Mouse (Mus musculus) stomach, postnatal 0 days (tissue): Measurements from ENCODE around the gene Rita1. TPM values are rescaled to one million over a fixed set of nuclear protein-coding genes. Genes with fewer than 3 reads are reported as not detected.
A peak's percentile ranks its signal among the peaks of the same experiment; 100 is the strongest.

Experiments used
- ATAC-seq: fragments of 200-750 bp; cut with Nextera tagmentation; 2 replicates; pipeline ENCODE4 v1.8.0; 2017; ENCODE audit not compliant: low FRiP score, low TSS enrichment
- DNase-seq: peaks from one replicate; pipeline ENCODE4 v3.0.0-alpha.2; 2016; ENCODE audit warnings: low spot score
- H3K27ac ChIP-seq: fragments of 300-500 bp; sonication (generic); replicated peaks from 2 replicates; pipeline ENCODE4 v1.5.1; 2014; ENCODE audit warnings: mild to moderate bottlenecking, control low read depth
- H3K27me3 ChIP-seq: fragments of 300-500 bp; sonication (generic); 2 replicates; pipeline ENCODE4 v1.6.1; 2014; ENCODE audit warnings: low read length; ENCODE audit not compliant: control insufficient read depth, insufficient read depth
- H3K36me3 ChIP-seq: fragments of 300-500 bp; sonication (generic); 2 replicates; pipeline ENCODE4 v1.6.1; 2014; ENCODE audit warnings: low read length, mixed read lengths; ENCODE audit not compliant: control insufficient read depth, insufficient read depth
- H3K4me1 ChIP-seq: fragments of 300-500 bp; sonication (generic); replicated peaks from 2 replicates; pipeline ENCODE4 v1.6.1; 2014; ENCODE audit warnings: antibody characterized with exemption; ENCODE audit not compliant: control insufficient read depth, insufficient read depth
- H3K4me2 ChIP-seq: fragments of 300-500 bp; sonication (generic); replicated peaks from 2 replicates; pipeline ENCODE4 v1.6.1; 2014; ENCODE audit warnings: low read depth, mild to moderate bottlenecking, control low read depth, moderate library complexity
- H3K4me3 ChIP-seq: fragments of 300-500 bp; sonication (generic); 2 replicates; pipeline ENCODE4 v1.5.1; 2014; ENCODE audit warnings: low read depth, low read length, control low read depth
- H3K9ac ChIP-seq: fragments of 300-500 bp; sonication (generic); 2 replicates; pipeline ENCODE4 v1.6.1; 2014; ENCODE audit warnings: mild to moderate bottlenecking, low read length, control low read depth, mixed read lengths
- H3K9me3 ChIP-seq: fragments of 300-500 bp; sonication (generic); 2 replicates; pipeline ENCODE4 v1.6.1; 2016; ENCODE audit warnings: low read length; ENCODE audit not compliant: control insufficient read depth
- CTCF ChIP-seq: IDR thresholded peaks from 2 replicates; pipeline ENCODE4 v1.5.1; 2016; ENCODE audit warnings: antibody characterized with exemption, low read depth, mild to moderate bottlenecking, moderate library complexity
- EP300 ChIP-seq: optimal IDR thresholded peaks from 2 replicates; pipeline ENCODE3; 2016; ENCODE audit warnings: antibody characterized with exemption
- WGBS: fragments of 180-500 bp; shearing (Covaris S2); extraction: QIAGEN DNeasy Blood & Tissue Kit; methylation state at CpG from one replicate; pipeline ENCODE4 v1.1.7; 2014; 5-methylcytosine and 5-hydroxymethylcytosine counted together
- polyA plus RNA-seq: library from polyadenylated mRNA; unstranded; fragments of >200 nt; fragmentation: Nextera tagmentation; extraction: Ambion mirVana; gene quantifications from 2 replicates; pipeline ENCODE4 v1.2.1, GENCODE M21; 2015

Gene Rita1
- polyA plus RNA-seq, 1 experiment from 2014 or later = 12.1 TPM

DNA sequence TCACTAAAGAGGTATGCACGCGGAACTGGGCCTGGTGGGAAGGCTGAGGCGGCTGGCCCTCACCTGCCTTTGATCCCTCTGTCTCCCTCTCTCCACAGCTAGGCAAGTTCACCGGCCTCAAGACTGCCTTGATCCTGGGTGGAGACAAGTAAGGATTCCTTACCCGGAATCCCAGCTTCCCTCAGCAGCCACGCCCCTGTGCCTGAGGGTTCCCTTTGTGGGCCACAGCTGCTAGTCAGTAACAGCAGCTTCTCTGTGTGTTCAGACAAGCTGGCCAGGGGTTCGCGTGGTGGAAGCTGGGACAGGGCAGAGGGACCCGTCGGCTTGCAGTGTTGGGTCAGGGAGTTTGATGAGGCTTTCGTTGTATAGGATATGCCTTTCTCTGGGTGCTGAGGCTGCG lies 6.4 kb upstream of the Rita1 start:
- peaks cover 32% of the 10 kb centered on the region for H3K36me3 ChIP-seq
- H3K4me3 ChIP-seq = no peak overlapping the region
- H3K27me3 ChIP-seq = no peaks in the 10 kb centered on the region
- 78% methylated on average over 12 of the region's 12 CpGs for WGBS
- TF ChIP-seq EP300 (no peak), CTCF (no peak)
- DNase-seq (peak; percentile 14), ATAC-seq (no peak)
- no peak overlapping the region for H3K9ac ChIP-seq
- no peak overlapping the region for H3K4me2 ChIP-seq
- H3K9me3 ChIP-seq = no peaks in the 10 kb centered on the region
- H3K4me1 ChIP-seq = no peaks in the 10 kb centered on the region; the same call in 1 of the 2 replicates
- no peak overlapping the region for H3K27ac ChIP-seq

DNA sequence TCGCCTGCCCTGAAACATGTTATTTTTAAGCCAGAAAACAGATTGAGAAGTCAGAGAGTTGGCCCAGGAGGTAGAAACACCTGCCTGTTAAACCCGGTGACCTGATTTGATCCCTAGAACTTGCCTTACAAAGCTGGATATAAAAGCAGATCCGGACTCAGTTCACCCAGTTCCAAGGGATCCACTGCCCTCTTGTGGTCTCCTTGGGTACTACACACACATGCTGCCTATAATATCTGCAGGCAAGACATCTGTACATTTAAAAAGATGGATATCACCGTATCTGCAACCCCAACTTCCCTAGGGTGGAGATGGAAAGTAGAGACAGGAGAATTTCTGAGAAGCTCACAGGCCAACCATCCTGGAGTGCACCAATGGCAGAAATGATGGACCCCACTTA lies 3.5 kb upstream of the Rita1 start:
- no peak for TF ChIP-seq EP300
- TF ChIP-seq CTCF = peak; percentile 71
- DNase-seq (peak; percentile 51), ATAC-seq (no peak)
- 97% methylated on average over 4 of the region's 4 CpGs for WGBS
- no peak overlapping the region for H3K4me3 ChIP-seq
- H3K36me3 ChIP-seq = peaks cover 14% of the 10 kb centered on the region
- no peak overlapping the region for H3K27ac ChIP-seq
- H3K9me3 ChIP-seq = no peaks in the 10 kb centered on the region
- H3K9ac ChIP-seq = no peak overlapping the region
- H3K4me1 ChIP-seq = peaks cover 4% of the 10 kb centered on the region
- no peaks in the 10 kb centered on the region for H3K27me3 ChIP-seq
- H3K4me2 ChIP-seq = no peak overlapping the region

DNA sequence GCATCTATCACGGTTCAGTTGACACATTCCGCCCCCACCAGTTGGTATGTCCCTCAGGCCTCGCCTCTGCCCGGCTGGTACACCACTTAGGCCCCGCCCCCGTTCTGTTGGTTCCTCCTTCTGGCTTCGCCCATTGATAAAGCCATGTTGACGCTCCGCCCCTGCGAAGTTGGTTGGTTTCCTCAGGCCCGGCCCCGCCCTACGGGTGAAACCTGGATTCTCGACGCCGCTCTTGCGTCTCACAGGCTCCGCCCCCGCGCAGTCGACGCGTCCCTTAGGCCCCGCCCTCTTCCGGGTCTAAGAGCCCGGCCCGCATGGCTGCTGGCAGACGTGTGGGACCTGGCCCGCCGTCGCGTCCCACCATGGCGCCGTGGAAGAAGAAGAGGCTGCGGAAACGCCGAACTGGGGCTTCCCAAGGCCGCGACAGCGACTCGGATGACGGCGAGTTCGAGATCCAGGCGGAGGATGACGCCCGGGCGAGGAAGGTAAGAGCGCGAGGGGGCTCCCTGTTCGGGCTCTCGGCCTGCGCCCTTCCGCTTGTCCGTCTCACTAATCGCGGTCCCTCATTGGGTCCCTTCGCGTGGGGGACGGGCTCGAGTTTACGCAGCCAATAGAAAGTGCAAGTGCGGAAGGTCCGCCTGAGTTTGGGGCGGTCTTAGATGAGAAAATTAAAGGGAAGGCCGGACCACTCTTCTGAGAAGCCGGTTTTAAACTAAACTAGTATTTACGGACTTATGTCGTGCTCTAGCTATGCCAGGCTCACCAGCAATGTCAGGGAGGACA lies 624 bp upstream of the Rita1 start:
- peak overlapping the region; percentile 90 for H3K4me2 ChIP-seq
- H3K9me3 ChIP-seq = no peaks in the 10 kb centered on the region
- H3K27me3 ChIP-seq = no peaks in the 10 kb centered on the region
- H3K36me3 ChIP-seq = 0 out of 2 replicates have a peak, but pooled peaks cover 3% of the 10 kb centered on the region
- TF ChIP-seq EP300 (no peak), CTCF (no peak)
- peaks cover 4% of the 10 kb centered on the region for H3K4me1 ChIP-seq
- DNase-seq (peak; percentile 100), ATAC-seq (peak; percentile 95)
- peak overlapping the region; percentile 79 for H3K9ac ChIP-seq
- H3K27ac ChIP-seq = peak overlapping the region; percentile 91
- peak overlapping the region; percentile 72 for H3K4me3 ChIP-seq
- under 1% methylated on average over 69 of the region's 69 CpGs for WGBS

DNA sequence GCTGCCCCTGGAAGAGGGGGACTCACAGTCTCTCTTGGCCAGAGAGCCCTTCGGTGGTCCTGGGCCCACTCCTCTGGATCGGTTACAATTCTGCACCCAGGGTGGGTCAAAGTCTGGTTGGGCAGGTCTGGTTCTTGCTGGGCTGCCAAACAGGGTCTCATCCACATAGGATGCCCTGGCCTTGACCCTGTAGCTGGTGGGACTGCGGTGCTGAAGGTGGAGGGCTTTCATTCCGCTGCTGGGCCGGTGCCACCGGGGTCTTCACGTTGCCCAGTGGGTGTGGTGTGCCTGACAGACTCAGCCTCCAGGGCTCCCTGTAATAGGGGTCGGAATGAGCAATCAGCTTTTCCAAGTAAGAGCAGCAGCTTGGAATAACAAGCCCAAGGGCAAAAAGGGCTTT lies 973 bp downstream of the Rita1 start:
- 41% methylated on average over 8 of the region's 8 CpGs for WGBS
- TF ChIP-seq CTCF (no peak), EP300 (no peak)
- Histone ChIP-seq H3K9ac (peak overlapping the region; percentile 63), H3K4me1 (peaks cover 4% of the 10 kb centered on the region), H3K4me2 (peak overlapping the region; percentile 85), H3K36me3 (no peaks in the 10 kb centered on the region), H3K9me3 (no peaks in the 10 kb centered on the region), H3K27ac (no peak overlapping the region), H3K4me3 (peak overlapping the region; percentile 72), H3K27me3 (no peaks in the 10 kb centered on the region)
- ATAC-seq (no peak), DNase-seq (no peak)

- no peak for ATAC-seq
- H3K4me2 ChIP-seq = no peak overlapping the region
Measured at GRCm38 (mm10) chr5:120610906-120611305, 1.5 kb downstream of the Rita1 start.

GRCm38 (mm10) chr5:120609246-120609775 lies 3.1 kb downstream of the Rita1 start:
- Histone ChIP-seq H3K4me2 (no peak overlapping the region), H3K27ac (no peak overlapping the region), H3K9ac (no peak overlapping the region), H3K9me3 (no peaks in the 10 kb centered on the region), H3K36me3 (no peaks in the 10 kb centered on the region), H3K4me3 (no peak overlapping the region), H3K27me3 (no peaks in the 10 kb centered on the region), H3K4me1 (peaks cover 4% of the 10 kb centered on the region)
- whole genome bisulfite sequencing = 75% methylated on average over 16 of the region's 16 CpGs
- TF ChIP-seq CTCF (no peak), EP300 (no peak)
- DNase-seq (no peak), ATAC-seq (no peak)

More at GRCm38 (mm10) chr5:120610906-120611305, 1.5 kb downstream of the Rita1 start:
- no peaks in the 10 kb centered on the region for H3K27me3 ChIP-seq
- TF ChIP-seq EP300 = no peak
- no peak for TF ChIP-seq CTCF
- no peaks in the 10 kb centered on the region for H3K36me3 ChIP-seq
- H3K4me1 ChIP-seq = peaks cover 4% of the 10 kb centered on the region
- H3K4me3 ChIP-seq = no peak overlapping the region
- no peak overlapping the region; the same call in 1 of the 2 replicates for H3K9ac ChIP-seq
- H3K27ac ChIP-seq = no peak overlapping the region
- H3K9me3 ChIP-seq = no peaks in the 10 kb centered on the region
- WGBS = 96% methylated on average over 5 of the region's 5 CpGs
- no peak for DNase-seq
